Mouse (Mus musculus): ENCODE results near the gene Hoxb6. TPM values are rescaled to one million over a fixed set of nuclear protein-coding genes. Genes with fewer than 3 reads are reported as not detected.

The Hoxb6 gene
- polyA plus RNA-seq, 1 experiment = 0.50 TPM

DNA sequence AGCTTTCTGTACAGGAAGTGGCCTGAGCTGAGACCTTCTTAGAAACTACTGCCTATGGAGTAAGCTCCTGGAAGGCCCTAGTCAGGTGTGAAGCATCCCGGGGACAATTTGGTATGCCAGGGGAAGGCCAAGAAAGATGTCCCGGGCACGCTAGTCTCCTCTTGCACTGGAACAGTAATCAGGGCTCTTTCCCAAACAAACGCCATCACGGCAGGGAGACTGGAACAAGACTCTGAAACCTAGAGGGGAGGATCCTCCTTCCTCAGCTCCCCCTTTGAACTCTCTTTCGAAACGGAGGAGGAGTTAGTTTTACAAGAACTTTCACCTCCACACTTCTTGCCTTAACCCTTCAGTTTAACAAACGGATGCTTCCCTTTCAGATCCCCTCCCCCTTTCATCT, 39.8 kb downstream of the Hoxb6 start:
- no peak for DNase-seq
- H3K4me1 ChIP-seq (replicated peaks; ENCODE audit: control insufficient read depth, insufficient read depth, low read length) = no peaks in the 10 kb centered on the region
- 61% methylated on average over 8 of the region's 8 CpGs for WGBS
- H3K36me3 ChIP-seq (ENCODE audit: control insufficient read depth, insufficient read depth, low read length) = no peaks in the 10 kb centered on the region
- H3K4me3 ChIP-seq (ENCODE audit: control insufficient read depth, insufficient read depth, low read length) = no peak overlapping the region
- TF ChIP-seq POLR2A (IDR thresholded peaks at IDR 0.05; ENCODE audit: control insufficient read depth, extremely low read depth, insufficient read depth, low read length, poor library complexity) (no peak), CTCF (IDR thresholded peaks at IDR 0.05; ENCODE audit: borderline replicate concordance, control insufficient read depth, extremely low read depth, insufficient read depth, low read length, poor library complexity) (no peak)
- no peaks in the 10 kb centered on the region; the same call in 1 of the 2 replicates for H3K27me3 ChIP-seq (ENCODE audit: control insufficient read depth, insufficient read depth, low read length)
- H3K27ac ChIP-seq (ENCODE audit: control insufficient read depth, insufficient read depth, low read length) = no peak overlapping the region

DNA sequence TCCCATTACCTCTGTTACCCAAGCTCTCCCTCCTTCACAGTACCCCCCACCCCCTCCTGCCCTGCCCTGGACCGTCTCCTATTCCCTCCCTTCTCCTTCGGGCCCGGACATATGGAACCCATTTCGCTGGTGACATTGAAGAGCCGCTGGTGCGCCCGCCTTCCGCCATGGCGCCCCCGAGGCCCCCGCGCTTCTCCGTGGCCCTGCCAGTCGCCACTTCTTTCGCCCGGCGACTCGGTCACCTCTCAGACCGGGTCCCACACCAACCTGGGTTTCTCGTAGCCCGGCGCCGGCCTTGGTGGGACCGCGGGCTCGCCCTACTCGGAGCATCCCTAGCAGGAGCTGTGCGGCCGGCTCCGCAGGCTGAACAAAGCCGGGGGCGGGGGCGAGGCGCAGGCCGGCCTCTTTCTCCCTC, 40.3 kb downstream of the Hoxb6 start:
- Histone ChIP-seq H3K27ac (ENCODE audit: control insufficient read depth, insufficient read depth, low read length) (no peak overlapping the region), H3K4me3 (ENCODE audit: control insufficient read depth, insufficient read depth, low read length) (no peak overlapping the region), H3K36me3 (ENCODE audit: control insufficient read depth, insufficient read depth, low read length) (no peaks in the 10 kb centered on the region), H3K4me1 (replicated peaks; ENCODE audit: control insufficient read depth, insufficient read depth, low read length) (no peaks in the 10 kb centered on the region), H3K27me3 (ENCODE audit: control insufficient read depth, insufficient read depth, low read length) (no peaks in the 10 kb centered on the region; the same call in 1 of the 2 replicates)
- TF ChIP-seq CTCF (IDR thresholded peaks at IDR 0.05; ENCODE audit: borderline replicate concordance, control insufficient read depth, extremely low read depth, insufficient read depth, low read length, poor library complexity) (no peak), POLR2A (IDR thresholded peaks at IDR 0.05; ENCODE audit: control insufficient read depth, extremely low read depth, insufficient read depth, low read length, poor library complexity) (no peak)
- DNase-seq = no peak
- WGBS = 71% methylated on average over 35 of the region's 35 CpGs

DNA sequence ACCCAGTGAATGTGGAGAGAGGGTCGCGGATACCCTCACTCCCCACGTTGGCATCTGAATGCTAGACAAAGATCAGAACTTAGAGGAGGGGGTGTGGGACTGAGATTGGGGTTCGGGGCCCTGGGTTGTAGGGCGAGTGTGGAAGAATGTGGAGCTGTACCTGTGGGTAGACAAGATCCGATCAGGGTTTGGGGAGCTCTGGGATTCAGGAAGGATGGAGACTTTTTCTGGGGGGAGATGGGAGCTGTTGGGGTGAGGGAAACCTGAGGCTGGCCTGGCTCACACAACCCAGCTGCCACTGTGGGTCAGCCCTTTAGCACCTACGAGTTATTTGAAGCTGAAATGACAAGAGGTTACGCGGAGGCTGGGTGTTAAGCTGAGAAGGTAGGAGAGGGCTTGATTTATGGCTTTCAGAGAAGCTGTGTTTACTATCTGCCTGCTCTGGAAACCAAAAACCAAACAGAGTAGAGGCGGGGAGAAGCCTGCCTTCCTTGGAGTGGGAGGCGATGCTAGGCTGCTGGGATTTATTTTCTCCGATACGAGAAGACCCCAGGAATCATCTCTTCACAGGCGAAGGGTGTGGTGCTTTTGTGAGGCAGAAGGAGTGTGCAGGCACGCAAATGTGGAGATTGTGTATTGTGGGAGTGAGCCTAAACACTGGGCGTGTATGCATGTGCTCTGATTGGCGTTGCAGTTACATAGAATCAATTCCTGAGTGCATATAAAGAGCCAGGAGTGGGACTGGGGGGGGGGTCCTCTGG, 41.1 kb downstream of the Hoxb6 start:
- WGBS = 90% methylated on average over 17 of the region's 17 CpGs
- H3K27ac ChIP-seq (ENCODE audit: control insufficient read depth, insufficient read depth, low read length) = no peak overlapping the region
- no peaks in the 10 kb centered on the region; the same call in 1 of the 2 replicates for H3K27me3 ChIP-seq (ENCODE audit: control insufficient read depth, insufficient read depth, low read length)
- no peak overlapping the region for H3K4me3 ChIP-seq (ENCODE audit: control insufficient read depth, insufficient read depth, low read length)
- no peaks in the 10 kb centered on the region for H3K4me1 ChIP-seq (replicated peaks; ENCODE audit: control insufficient read depth, insufficient read depth, low read length)
- no peak for DNase-seq
- H3K36me3 ChIP-seq (ENCODE audit: control insufficient read depth, insufficient read depth, low read length) = no peaks in the 10 kb centered on the region
- TF ChIP-seq POLR2A (IDR thresholded peaks at IDR 0.05; ENCODE audit: control insufficient read depth, extremely low read depth, insufficient read depth, low read length, poor library complexity) (no peak), CTCF (IDR thresholded peaks at IDR 0.05; ENCODE audit: borderline replicate concordance, control insufficient read depth, extremely low read depth, insufficient read depth, low read length, poor library complexity) (no peak)

DNA sequence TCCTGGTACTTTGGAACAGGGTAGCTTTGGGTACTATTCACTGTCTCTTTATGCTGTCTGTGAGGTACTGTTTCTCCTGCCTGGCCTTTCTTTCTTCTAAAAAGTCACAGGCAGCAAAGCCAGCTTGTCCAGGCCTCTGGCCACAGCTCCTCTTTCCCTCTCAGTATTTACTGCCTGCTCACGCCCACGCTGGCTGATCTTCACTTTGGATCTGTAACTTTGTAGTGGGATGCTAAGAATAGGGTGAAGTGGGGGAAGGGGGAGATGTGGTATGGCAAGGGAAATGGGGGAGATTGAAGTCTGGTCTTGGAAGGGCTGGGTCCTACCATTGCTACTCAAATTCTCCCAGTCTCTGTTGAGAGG, 41.7 kb downstream of the Hoxb6 start:
- DNase-seq = no peak
- peaks cover 1% of the 10 kb centered on the region; the same call in 1 of the 2 replicates for H3K27me3 ChIP-seq (ENCODE audit: control insufficient read depth, insufficient read depth, low read length)
- H3K27ac ChIP-seq (ENCODE audit: control insufficient read depth, insufficient read depth, low read length) = no peak overlapping the region
- H3K36me3 ChIP-seq (ENCODE audit: control insufficient read depth, insufficient read depth, low read length) = no peaks in the 10 kb centered on the region
- H3K4me1 ChIP-seq (replicated peaks; ENCODE audit: control insufficient read depth, insufficient read depth, low read length) = no peaks in the 10 kb centered on the region
- TF ChIP-seq POLR2A (IDR thresholded peaks at IDR 0.05; ENCODE audit: control insufficient read depth, extremely low read depth, insufficient read depth, low read length, poor library complexity) (no peak), CTCF (IDR thresholded peaks at IDR 0.05; ENCODE audit: borderline replicate concordance, control insufficient read depth, extremely low read depth, insufficient read depth, low read length, poor library complexity) (no peak)
- no peak overlapping the region for H3K4me3 ChIP-seq (ENCODE audit: control insufficient read depth, insufficient read depth, low read length)
- WGBS = 86% methylated on average over 2 of the region's 2 CpGs

DNA sequence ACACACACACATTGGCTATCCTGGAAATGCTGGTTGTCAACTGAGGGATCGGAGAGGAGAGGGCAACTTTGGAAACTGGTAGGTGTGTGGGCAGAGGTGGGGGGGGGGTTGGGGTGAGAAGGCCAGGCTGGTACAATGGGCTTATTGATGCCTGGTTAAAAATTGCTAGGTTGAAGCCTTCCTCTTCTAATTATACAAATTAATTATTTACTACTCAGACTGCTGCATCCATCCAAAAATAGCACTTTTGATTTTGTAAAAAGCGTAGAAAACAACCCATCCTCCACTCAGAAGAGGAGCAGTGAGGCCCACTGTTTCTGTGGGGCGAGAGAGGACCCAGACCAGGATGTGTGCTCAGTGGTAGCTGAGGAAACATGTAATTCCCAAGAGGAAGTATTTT, 42.7 kb downstream of the Hoxb6 start:
- Histone ChIP-seq H3K27ac (ENCODE audit: control insufficient read depth, insufficient read depth, low read length) (no peak overlapping the region), H3K4me3 (ENCODE audit: control insufficient read depth, insufficient read depth, low read length) (no peak overlapping the region), H3K4me1 (replicated peaks; ENCODE audit: control insufficient read depth, insufficient read depth, low read length) (no peaks in the 10 kb centered on the region), H3K27me3 (ENCODE audit: control insufficient read depth, insufficient read depth, low read length) (peaks cover 7% of the 10 kb centered on the region; the same call in 1 of the 2 replicates), H3K36me3 (ENCODE audit: control insufficient read depth, insufficient read depth, low read length) (no peaks in the 10 kb centered on the region)
- TF ChIP-seq POLR2A (IDR thresholded peaks at IDR 0.05; ENCODE audit: control insufficient read depth, extremely low read depth, insufficient read depth, low read length, poor library complexity) (no peak), CTCF (IDR thresholded peaks at IDR 0.05; ENCODE audit: borderline replicate concordance, control insufficient read depth, extremely low read depth, insufficient read depth, low read length, poor library complexity) (no peak)
- DNase-seq = no peak
- WGBS = 94% methylated on average over 3 of the region's 3 CpGs

DNA sequence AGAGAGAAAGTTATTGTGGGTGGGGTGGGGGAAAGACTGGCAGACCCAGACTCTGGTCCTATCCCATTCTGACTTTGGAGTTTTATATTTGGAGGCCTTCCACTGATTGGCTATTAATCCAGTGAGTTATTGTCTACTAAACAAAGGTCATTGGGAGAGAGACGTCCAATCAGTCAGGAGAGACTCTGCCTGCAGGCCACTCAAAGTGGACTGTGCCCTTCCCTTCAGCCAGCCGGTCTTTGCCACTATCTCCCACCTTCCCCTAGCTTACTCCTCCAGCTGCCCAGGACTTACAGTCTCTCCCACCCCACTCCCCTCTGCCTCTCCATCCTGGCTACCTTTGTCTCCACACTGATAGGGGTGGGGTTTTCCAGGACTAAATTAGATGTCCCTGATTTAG, 44.3 kb downstream of the Hoxb6 start:
- 95% methylated on average over 2 of the region's 2 CpGs for WGBS
- TF ChIP-seq POLR2A (IDR thresholded peaks at IDR 0.05; ENCODE audit: control insufficient read depth, extremely low read depth, insufficient read depth, low read length, poor library complexity) = no peak
- no peak for TF ChIP-seq CTCF (IDR thresholded peaks at IDR 0.05; ENCODE audit: borderline replicate concordance, control insufficient read depth, extremely low read depth, insufficient read depth, low read length, poor library complexity)
- DNase-seq = no peak
- Histone ChIP-seq H3K4me3 (ENCODE audit: control insufficient read depth, insufficient read depth, low read length) (no peak overlapping the region), H3K4me1 (replicated peaks; ENCODE audit: control insufficient read depth, insufficient read depth, low read length) (no peaks in the 10 kb centered on the region), H3K27me3 (ENCODE audit: control insufficient read depth, insufficient read depth, low read length) (peaks cover 18% of the 10 kb centered on the region), H3K27ac (ENCODE audit: control insufficient read depth, insufficient read depth, low read length) (no peak overlapping the region), H3K36me3 (ENCODE audit: control insufficient read depth, insufficient read depth, low read length) (no peaks in the 10 kb centered on the region)
